Mouse (Mus musculus) G1E (cell line): ENCODE data around the gene Gm2a.

Experiments
- CTCF ChIP-seq: IDR thresholded peaks from 2 replicates; pipeline ENCODE4 v1.5.1; 2012; ENCODE audit warnings: low read depth, low read length, inconsistent platforms, mixed read lengths
- GATA1 ChIP-seq: IDR thresholded peaks from 2 replicates; pipeline ENCODE4 v1.6.1; 2012; ENCODE audit warnings: borderline replicate concordance, low read length, inconsistent platforms, mixed read lengths
- GATA2 ChIP-seq: IDR thresholded peaks from 2 replicates; pipeline ENCODE4 v1.6.1; 2012; ENCODE audit warnings: low read depth, low read length, inconsistent platforms, borderline replicate concordance
- POLR2AphosphoS5 ChIP-seq: IDR thresholded peaks from 2 replicates; pipeline ENCODE4 v1.6.1; 2012; ENCODE audit warnings: low read depth, low read length, inconsistent platforms; ENCODE audit not compliant: insufficient replicate concordance
- TAL1 ChIP-seq: conservative IDR thresholded peaks from 2 replicates; pipeline ENCODE4 v1.6.1; 2012; ENCODE audit warnings: low read depth, low read length, inconsistent platforms, mixed read lengths

GRCm38 (mm10) chr11:55114291-55114690 lies 16.4 kb downstream of the Gm2a start:
- TF ChIP-seq CTCF (no peak), TAL1 (no peak), GATA1 (no peak), GATA2 (no peak), POLR2AphosphoS5 (no peak)
